Mouse (Mus musculus): ENCODE data around the gene Tex101. TPM values are rescaled to one million over a fixed set of nuclear protein-coding genes. Genes with fewer than 3 reads are reported as not detected.
"Not testable (repeated sequence)": the region's sequence is repeated elsewhere in the genome, so short reads cannot be mapped to it uniquely, and the experiment has no call there.

Gene Tex101
- polyA plus RNA-seq (2015; fragmentation: Nextera tagmentation; extraction: Ambion mirVana): not detected in 2 replicates

- ATAC-seq (no peak), DNase-seq (ENCODE audit: low spot score) (no peak)
- H3K9me3 ChIP-seq (ENCODE audit: low read length): no peaks in the 10 kb centered on the region
- H3K4me3 ChIP-seq (ENCODE audit: low read depth, low read length): no peak within 1 kb of the TSS
- 84% methylated on average over 9 of the region's 9 CpGs for WGBS
- no peaks in the 10 kb centered on the region for H3K36me3 ChIP-seq (ENCODE audit: insufficient read depth, low read length)
- no peak within 1 kb of the TSS for H3K9ac ChIP-seq (replicated peaks; ENCODE audit: low read depth)
- no peak within 1 kb of the TSS for H3K27ac ChIP-seq (ENCODE audit: low read length)
- no peaks in the 10 kb centered on the region for H3K4me1 ChIP-seq (ENCODE audit: insufficient read depth, low read depth, low read length)
- no peak for TF ChIP-seq CTCF (IDR thresholded peaks at IDR 0.05)
- no peak for TF ChIP-seq EP300 (IDR thresholded peaks at IDR 0.05)
- H3K27me3 ChIP-seq (replicated peaks; ENCODE audit: insufficient read depth, low read length): no peaks in the 10 kb centered on the region
- no peak within 1 kb of the TSS for H3K4me2 ChIP-seq (replicated peaks; ENCODE audit: low read depth, low read length)
Measured at GRCm38 (mm10) chr7:24676575-24676974, at the start of gene Tex101. Gene Tex101 (minus strand): TSS chr7:24676675.

GRCm38 (mm10) chr7:24715039-24715438 is 38.6 kb upstream of the Tex101 start:
- no peak overlapping the region for H3K4me3 ChIP-seq (ENCODE audit: low read depth, low read length)
- WGBS: 45% methylated on average over 6 of the region's 6 CpGs
- H3K9me3 ChIP-seq (ENCODE audit: low read length): no peaks in the 10 kb centered on the region
- TF ChIP-seq CTCF (IDR thresholded peaks at IDR 0.05) (no peak), EP300 (IDR thresholded peaks at IDR 0.05) (no peak)
- no peaks in the 10 kb centered on the region for H3K27me3 ChIP-seq (replicated peaks; ENCODE audit: insufficient read depth, low read length)
- H3K27ac ChIP-seq (ENCODE audit: low read length): no peak overlapping the region
- H3K4me1 ChIP-seq (ENCODE audit: insufficient read depth, low read depth, low read length): no peaks in the 10 kb centered on the region
- DNase-seq (ENCODE audit: low spot score): peak; percentile 15
- no peaks in the 10 kb centered on the region for H3K36me3 ChIP-seq (ENCODE audit: insufficient read depth, low read length)
- no peak overlapping the region for H3K9ac ChIP-seq (replicated peaks; ENCODE audit: low read depth)
- H3K4me2 ChIP-seq (replicated peaks; ENCODE audit: low read depth, low read length): no peak overlapping the region
- no peak for ATAC-seq

GRCm38 (mm10) chr7:24708832-24709292 is 32.4 kb upstream of the Tex101 start, which contains the start of gene BC049730:
Gene BC049730 (plus strand): TSS chr7:24709242.
- 91% methylated on average over 14 of the region's 14 CpGs for WGBS
- no peak for ATAC-seq
- Histone ChIP-seq H3K4me1 (ENCODE audit: insufficient read depth, low read depth, low read length) (no peaks in the 10 kb centered on the region), H3K4me3 (ENCODE audit: low read depth, low read length) (no peak within 1 kb of the TSS), H3K9ac (replicated peaks; ENCODE audit: low read depth) (no peak within 1 kb of the TSS), H3K27ac (ENCODE audit: low read length) (no peak within 1 kb of the TSS), H3K9me3 (ENCODE audit: low read length) (no peaks in the 10 kb centered on the region), H3K36me3 (ENCODE audit: insufficient read depth, low read length) (no peaks in the 10 kb centered on the region), H3K4me2 (replicated peaks; ENCODE audit: low read depth, low read length) (no peak within 1 kb of the TSS), H3K27me3 (replicated peaks; ENCODE audit: insufficient read depth, low read length) (no peaks in the 10 kb centered on the region)
- TF ChIP-seq EP300 (IDR thresholded peaks at IDR 0.05): no peak
- TF ChIP-seq CTCF (IDR thresholded peaks at IDR 0.05): no peak
- DNase-seq (ENCODE audit: low spot score): no peak

- not testable (repeated sequence) for H3K36me3 ChIP-seq (ENCODE audit: insufficient read depth, low read length); H3K27me3 ChIP-seq (replicated peaks; ENCODE audit: insufficient read depth, low read length); DNase-seq (ENCODE audit: low spot score); H3K9ac ChIP-seq (replicated peaks; ENCODE audit: low read depth); H3K4me3 ChIP-seq (ENCODE audit: low read depth, low read length); H3K4me1 ChIP-seq (ENCODE audit: insufficient read depth, low read depth, low read length); ATAC-seq; H3K27ac ChIP-seq (ENCODE audit: low read length); H3K9me3 ChIP-seq (ENCODE audit: low read length); H3K4me2 ChIP-seq (replicated peaks; ENCODE audit: low read depth, low read length)
- WGBS: 70% methylated on average over 6 of the region's 9 CpGs
Measured at GRCm38 (mm10) chr7:24702841-24703240, 26.4 kb upstream of the Tex101 start.

- not testable (repeated sequence) for DNase-seq (ENCODE audit: low spot score); ATAC-seq; H3K4me1 ChIP-seq (ENCODE audit: insufficient read depth, low read depth, low read length); H3K4me2 ChIP-seq (replicated peaks; ENCODE audit: low read depth, low read length); H3K9ac ChIP-seq (replicated peaks; ENCODE audit: low read depth); H3K27ac ChIP-seq (ENCODE audit: low read length); H3K27me3 ChIP-seq (replicated peaks; ENCODE audit: insufficient read depth, low read length); H3K36me3 ChIP-seq (ENCODE audit: insufficient read depth, low read length); H3K9me3 ChIP-seq (ENCODE audit: low read length); H3K4me3 ChIP-seq (ENCODE audit: low read depth, low read length)
- WGBS: 89% methylated on average over 4 of the region's 4 CpGs
Measured at GRCm38 (mm10) chr7:24697891-24698290, 21.4 kb upstream of the Tex101 start.

- 73% methylated on average over 3 of the region's 3 CpGs for WGBS
- not testable (repeated sequence) for H3K4me2 ChIP-seq (replicated peaks; ENCODE audit: low read depth, low read length); H3K4me1 ChIP-seq (ENCODE audit: insufficient read depth, low read depth, low read length); H3K36me3 ChIP-seq (ENCODE audit: insufficient read depth, low read length); DNase-seq (ENCODE audit: low spot score); H3K4me3 ChIP-seq (ENCODE audit: low read depth, low read length); ATAC-seq; H3K27me3 ChIP-seq (replicated peaks; ENCODE audit: insufficient read depth, low read length); H3K27ac ChIP-seq (ENCODE audit: low read length); H3K9me3 ChIP-seq (ENCODE audit: low read length); H3K9ac ChIP-seq (replicated peaks; ENCODE audit: low read depth)
Measured at GRCm38 (mm10) chr7:24692693-24693092, 16.2 kb upstream of the Tex101 start.

- not testable (repeated sequence) for H3K9me3 ChIP-seq (ENCODE audit: low read length); DNase-seq (ENCODE audit: low spot score); ATAC-seq; H3K4me3 ChIP-seq (ENCODE audit: low read depth, low read length); H3K36me3 ChIP-seq (ENCODE audit: insufficient read depth, low read length); H3K4me1 ChIP-seq (ENCODE audit: insufficient read depth, low read depth, low read length); H3K27ac ChIP-seq (ENCODE audit: low read length); H3K9ac ChIP-seq (replicated peaks; ENCODE audit: low read depth); H3K4me2 ChIP-seq (replicated peaks; ENCODE audit: low read depth, low read length); H3K27me3 ChIP-seq (replicated peaks; ENCODE audit: insufficient read depth, low read length)
- 87% methylated on average over 10 of the region's 10 CpGs for WGBS
Measured at GRCm38 (mm10) chr7:24687519-24687918, 11.0 kb upstream of the Tex101 start.

Measured in lung, postnatal 0 days (tissue).